Mouse (Mus musculus): Measurements from ENCODE around the gene Rtkn2.
"Not testable (repeated sequence)": the region's sequence is repeated elsewhere in the genome, so short reads cannot be mapped to it uniquely, and the experiment has no call there.

Gene Rtkn2

GRCm38 (mm10) chr10:68075181-68075580 lies 95.8 kb downstream of the Rtkn2 start:
- DNase-seq (ENCODE audit: low spot score) = no peak

DNA sequence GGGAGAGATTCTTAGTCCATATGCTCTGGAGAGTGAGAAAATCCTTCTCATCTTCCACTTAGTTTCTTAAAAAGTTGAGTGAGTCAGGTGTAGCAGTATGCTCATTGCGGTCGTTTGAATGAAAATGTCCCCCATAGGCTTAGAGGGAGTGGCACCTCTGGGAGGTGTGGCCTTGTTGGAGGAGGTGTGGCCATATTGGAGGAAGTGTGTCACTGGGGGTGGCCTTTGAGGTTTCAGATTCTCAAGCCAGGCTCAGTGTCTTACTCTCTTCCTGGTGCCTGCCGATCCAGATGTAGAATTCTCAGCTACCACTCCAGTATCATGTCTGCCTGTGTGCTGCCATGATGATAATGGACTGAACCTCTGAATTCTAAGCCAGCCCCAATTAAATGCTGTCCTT lies 99.3 kb downstream of the Rtkn2 start:
- DNase-seq (ENCODE audit: low spot score) = no peak

- no peak for DNase-seq (ENCODE audit: low spot score)
Observed at GRCm38 (mm10) chr10:68079910-68080670, 100.7 kb downstream of the Rtkn2 start.

DNA sequence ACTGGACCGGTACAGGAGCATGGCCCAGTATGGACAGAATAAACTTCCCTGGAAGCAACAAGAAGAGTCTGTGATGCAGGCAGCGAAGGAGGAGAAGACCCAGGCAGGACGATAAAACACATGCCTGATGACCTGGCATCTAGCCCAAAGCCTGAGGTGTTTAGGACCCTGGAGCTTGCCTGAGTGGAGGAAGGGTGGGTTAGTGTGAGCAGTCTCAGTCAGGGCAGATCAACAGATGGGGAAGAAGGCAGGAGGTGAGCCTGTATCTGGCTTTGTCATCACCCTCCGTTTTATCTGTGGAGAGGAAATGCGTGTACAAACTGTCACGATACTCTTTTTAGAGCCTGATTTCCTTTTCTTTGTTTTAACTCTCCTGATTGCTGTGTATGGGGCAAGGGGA lies 102.3 kb downstream of the Rtkn2 start:
- DNase-seq (ENCODE audit: low spot score) = no peak

DNA sequence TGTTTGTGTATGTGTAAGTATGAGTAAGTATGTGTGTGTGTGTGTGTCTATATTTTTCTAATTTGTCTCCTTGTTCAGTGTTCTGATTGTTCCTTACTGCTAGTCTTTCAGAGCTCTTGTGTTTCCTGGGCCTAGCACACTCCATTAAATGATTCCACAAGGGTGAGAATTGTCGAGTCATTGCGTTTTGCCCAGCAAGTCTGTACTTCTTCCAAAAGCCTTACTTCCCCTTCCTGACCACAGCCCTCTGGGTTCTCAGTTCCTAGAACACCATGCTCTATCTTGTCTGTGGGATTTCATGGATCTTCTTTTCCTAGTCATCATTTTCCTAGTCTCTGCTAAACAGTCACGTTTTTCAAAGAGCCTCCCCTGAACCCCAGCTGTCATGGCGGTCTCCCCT lies 106.2 kb downstream of the Rtkn2 start:
- DNase-seq (ENCODE audit: low spot score) = no peak

DNA sequence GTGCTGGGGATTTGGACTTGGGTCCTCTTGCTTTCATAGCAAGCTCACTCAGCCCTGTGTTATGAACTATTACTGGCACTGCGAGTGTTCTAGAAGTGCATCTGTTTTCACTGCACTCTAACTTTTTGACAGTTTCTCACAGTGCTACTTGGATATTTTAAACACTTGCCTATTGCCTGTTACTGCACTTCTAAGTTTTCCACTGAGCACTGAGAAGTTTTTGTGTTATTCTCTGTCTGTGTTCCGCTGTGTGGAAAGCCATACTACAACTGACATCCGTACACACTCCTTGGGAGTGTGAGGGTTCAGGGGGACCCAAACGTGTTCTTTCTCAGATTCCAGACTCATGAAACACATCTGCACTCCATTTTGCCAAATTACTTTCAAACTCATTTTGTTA lies 107.6 kb downstream of the Rtkn2 start:
- no peak for DNase-seq (ENCODE audit: low spot score)

DNA sequence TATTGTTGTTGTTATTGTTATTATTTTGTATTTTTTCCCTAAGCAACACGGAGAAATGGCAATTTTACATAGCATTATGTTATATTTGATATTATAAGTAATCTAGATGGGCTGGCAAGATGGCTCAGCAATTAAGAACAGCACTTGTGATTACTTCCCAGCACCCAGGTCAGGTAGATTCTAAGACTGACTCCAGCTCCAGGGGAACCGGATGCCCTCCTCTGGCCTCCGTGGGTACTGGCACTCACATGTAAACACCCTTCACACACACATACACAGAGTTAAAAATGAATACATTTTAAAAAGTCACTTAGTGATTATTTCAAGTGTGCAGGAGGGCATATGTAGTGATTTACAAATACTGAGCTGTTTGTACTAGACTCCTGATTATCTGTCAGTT lies 108.4 kb downstream of the Rtkn2 start:
- DNase-seq (ENCODE audit: low spot score) = no peak

DNA sequence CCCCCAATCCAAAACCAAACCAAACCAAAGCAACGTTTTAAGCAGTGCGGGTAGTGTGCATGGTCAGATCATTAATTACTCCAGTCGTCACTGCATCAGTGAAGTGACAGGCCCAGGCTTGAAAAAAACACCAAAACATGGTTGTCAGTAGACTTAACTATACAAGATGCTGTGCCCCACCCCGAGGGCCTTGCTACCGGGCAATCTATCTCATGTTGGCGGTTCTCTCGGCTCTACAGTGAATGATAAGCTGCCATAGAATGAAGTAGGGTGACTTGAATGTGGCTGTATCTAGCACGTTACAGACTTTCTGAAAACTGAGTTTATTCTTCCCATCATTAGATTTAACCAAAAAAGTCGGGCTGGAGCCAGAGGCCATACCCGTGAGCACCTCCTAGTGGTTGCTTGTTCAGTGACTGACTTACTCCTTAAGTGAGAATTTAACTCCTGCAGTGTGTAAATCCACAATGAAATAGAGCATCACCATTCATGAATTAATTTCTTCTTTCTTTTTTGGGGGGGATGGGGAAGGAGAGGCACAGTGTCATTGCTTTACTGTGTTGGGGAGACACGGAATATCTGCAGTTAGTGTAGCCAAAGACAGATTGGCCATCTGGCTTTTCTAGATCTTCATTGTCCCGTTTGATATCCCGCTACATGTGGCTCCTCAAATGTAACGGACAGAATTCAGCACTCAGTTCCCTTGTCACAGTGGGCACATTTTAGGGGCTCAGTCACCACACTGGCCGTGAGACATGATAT lies 110.2 kb downstream of the Rtkn2 start:
- DNase-seq (ENCODE audit: low spot score) = peak; percentile 46

GRCm38 (mm10) chr10:68090197-68090535 lies 110.8 kb downstream of the Rtkn2 start:
- peak; percentile 90 for DNase-seq (ENCODE audit: low spot score)

DNA sequence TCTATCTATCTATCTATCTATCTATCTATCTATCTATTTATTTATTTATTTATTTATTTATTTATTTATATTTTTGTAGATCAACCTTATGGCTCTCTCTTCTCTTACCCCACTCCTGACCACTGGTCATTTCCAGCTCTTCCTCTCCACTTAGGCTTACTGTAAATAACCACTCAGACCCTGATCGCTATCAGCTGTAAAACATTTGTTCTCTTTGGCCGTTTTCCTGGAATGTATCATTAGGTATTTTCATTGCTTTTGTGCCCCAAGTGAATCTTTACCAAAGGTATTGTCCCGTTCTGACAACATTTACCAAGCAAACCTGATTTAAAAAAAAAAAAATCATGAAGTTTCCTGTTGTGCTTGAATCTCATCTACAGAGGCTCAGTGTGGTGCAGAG lies 111.2 kb downstream of the Rtkn2 start:
- DNase-seq (ENCODE audit: low spot score) = peak; percentile 44

DNA sequence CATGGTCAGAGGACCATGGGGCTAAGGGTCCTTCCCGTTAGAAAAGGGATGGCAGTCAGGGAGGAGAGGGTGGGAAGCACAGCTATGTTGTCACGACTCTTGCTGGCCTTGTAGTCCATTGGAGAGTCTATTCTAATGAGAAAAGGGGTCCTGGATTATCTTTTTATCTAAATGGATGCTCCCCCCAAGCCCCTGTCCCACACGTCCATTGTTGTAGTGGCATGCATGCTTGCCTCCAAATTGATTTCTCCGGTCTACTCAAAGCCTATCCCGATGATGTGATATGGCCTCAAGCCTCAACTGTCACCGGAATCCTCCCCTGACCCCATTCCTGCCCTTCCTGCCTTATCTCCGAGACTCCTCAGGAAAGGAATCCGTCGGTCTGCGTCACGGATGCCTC lies 111.6 kb downstream of the Rtkn2 start:
- no peak for DNase-seq (ENCODE audit: low spot score)

- peak; percentile 24 for DNase-seq (ENCODE audit: low spot score)
Observed at GRCm38 (mm10) chr10:68091840-68092239, 112.5 kb downstream of the Rtkn2 start.

- no peak for DNase-seq (ENCODE audit: low spot score)
Observed at GRCm38 (mm10) chr10:68093496-68093895, 114.1 kb downstream of the Rtkn2 start.

DNA sequence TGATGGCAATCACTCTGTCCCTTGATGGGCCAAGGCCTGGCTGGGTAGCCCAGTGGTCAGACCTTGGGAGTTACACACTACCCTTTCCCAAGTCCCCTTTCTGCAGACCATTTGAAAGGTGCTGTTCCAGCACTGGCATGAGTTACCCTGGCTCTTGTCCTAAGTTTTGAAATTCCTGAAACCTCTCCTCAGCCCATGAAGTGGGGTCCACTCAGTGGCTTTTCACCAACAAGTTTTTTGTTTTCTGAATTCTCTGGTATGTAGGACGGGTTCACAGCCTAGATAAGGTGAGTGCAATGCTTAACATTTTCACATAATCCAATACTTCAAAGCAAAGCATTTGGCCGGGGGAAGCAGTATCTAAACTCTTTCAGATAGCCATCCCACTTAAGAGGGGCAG lies 115.8 kb downstream of the Rtkn2 start:
- no peak for DNase-seq (ENCODE audit: low spot score)

DNA sequence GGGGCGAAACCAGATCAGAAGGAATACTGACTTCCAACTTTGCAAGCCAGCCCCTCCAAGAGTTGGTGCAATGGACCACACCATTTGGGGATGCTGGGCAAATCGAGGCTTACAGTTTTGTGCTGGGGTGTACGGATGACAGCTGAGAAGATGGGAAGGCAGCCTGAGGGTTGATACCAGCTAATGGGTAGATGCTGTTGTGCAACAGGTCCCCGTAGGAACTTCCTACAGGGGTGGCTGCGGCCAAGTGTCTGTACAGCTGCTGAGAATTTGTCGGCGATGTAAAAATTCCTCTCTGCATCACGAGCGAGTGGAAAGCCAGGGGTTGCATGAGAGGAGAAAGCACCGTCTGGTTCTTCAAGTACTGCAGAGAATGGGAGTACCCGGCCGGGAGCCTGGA lies 117.0 kb downstream of the Rtkn2 start:
- DNase-seq (ENCODE audit: low spot score) = no peak

DNA sequence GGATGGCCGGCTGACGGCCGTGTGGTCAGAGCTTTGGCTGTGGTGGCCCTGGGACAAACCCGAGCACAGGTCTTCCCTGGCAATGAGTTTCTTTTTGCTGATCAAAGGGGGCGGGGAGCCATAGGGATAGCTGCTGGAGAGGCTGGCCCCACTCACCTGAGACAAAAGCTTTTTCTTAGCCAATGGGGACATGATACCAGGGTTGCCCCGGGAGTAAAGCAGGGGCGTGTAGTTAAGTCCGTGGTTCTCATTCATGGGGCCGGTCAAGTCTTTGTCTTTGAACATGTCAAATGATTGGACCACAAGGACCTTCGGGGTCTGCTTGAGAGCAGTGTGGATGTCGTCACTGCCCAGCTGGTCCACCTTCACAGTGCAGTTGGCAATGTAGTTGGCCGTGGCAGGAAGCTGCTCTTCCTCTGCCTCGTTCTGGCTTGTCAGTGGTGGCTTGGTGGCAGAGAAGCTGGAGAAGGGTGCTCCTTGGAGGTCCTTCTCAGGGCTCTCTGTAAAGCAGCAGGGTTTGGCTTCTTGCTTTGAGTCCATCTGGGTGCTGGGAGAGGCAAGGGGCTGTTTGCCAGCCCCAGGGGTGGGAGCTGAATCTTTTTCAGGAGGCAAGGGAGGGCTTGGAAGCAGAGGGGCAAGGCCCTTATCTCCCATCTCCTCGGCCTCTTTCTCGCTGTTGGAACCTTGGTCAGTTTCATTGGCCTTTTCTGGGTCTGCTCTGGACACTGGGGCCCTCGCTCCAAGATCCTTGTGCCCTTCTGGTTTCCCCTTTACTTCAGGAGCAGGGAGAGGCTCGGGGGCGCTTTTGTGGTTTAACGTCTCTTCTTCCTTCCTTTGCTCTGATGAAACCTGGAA lies 118.7 kb downstream of the Rtkn2 start:
- no peak for DNase-seq (ENCODE audit: low spot score)

DNA sequence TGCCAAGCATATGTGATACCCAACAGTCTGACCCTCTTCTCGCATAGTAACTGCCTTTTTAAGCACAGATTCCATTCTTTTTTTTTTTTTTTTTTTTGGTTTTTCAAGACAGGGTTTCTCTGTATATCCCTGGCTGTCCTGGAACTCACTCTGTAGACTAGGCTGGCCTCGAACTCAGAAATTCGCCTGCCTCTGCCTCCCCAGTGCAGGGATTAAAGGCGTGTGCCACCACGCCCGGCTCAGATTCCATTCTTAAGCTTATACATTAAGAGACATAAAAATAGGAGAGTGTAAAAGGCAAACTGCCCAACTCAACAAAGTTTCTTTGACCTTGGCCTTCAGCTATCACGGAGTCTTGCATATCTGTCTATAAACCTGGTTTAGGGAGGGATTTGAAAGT lies 120.4 kb downstream of the Rtkn2 start:
- not testable (repeated sequence) for DNase-seq (ENCODE audit: low spot score)

- DNase-seq (ENCODE audit: low spot score) = no peak
Observed at GRCm38 (mm10) chr10:68100506-68100905, 121.1 kb downstream of the Rtkn2 start.

- peak; percentile 68 for DNase-seq (ENCODE audit: low spot score)
Observed at GRCm38 (mm10) chr10:68101251-68101650, 121.9 kb downstream of the Rtkn2 start.

GRCm38 (mm10) chr10:68102566-68102965 lies 123.2 kb downstream of the Rtkn2 start:
- DNase-seq (ENCODE audit: low spot score) = no peak

GRCm38 (mm10) chr10:68103078-68103855 lies 123.9 kb downstream of the Rtkn2 start:
- DNase-seq (ENCODE audit: low spot score) = no peak

DNA sequence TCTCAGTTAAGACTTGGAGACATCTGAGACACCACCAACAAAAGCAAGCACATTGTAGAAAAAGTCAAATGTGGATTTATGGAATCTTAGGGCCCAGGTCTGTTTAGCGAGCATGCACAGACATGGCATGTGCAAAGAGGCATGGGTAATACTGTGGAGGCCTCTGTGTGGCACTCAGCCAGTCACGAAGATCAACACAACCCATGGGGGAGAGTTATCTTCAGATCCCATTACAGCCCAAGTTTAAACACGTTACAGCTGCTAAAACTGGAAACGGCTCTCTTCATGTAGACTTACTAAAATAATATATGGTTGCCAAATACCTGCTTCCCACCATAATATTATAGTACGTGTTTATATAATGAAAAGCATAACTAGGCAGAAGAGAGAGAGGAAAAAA lies 124.6 kb downstream of the Rtkn2 start:
- DNase-seq (ENCODE audit: low spot score) = no peak
